Mouse (Mus musculus) erythroblast, embryonic 14.5 days (primary cell): Measurements from ENCODE around the gene Sbf1. TPM values are rescaled to one million over a fixed set of nuclear protein-coding genes. Genes with fewer than 3 reads are reported as not detected.

Experiments used
- H3K27me3 ChIP-seq: 2 replicates; pipeline ENCODE4 v1.6.1; 2012; ENCODE audit warnings: inconsistent platforms; ENCODE audit not compliant: control insufficient read depth
- H3K36me3 ChIP-seq: 2 replicates; pipeline ENCODE4 v1.6.1; 2012; ENCODE audit warnings: mild to moderate bottlenecking, inconsistent platforms; ENCODE audit not compliant: control insufficient read depth
- H3K4me1 ChIP-seq: 2 replicates; pipeline ENCODE4 v1.6.1; 2012; ENCODE audit warnings: inconsistent platforms; ENCODE audit not compliant: control insufficient read depth
- H3K4me3 ChIP-seq: replicated peaks from 2 replicates; pipeline ENCODE3; 2012; ENCODE audit warnings: moderate library complexity, mild to moderate bottlenecking, inconsistent platforms
- H3K9me3 ChIP-seq: 2 replicates; pipeline ENCODE4 v1.6.1; 2012; ENCODE audit warnings: low read length, inconsistent platforms, mixed read lengths; ENCODE audit not compliant: control insufficient read depth
- GATA1 ChIP-seq: IDR thresholded peaks from 2 replicates; pipeline ENCODE4 v1.6.1; 2012; ENCODE audit warnings: low read length, inconsistent platforms, mixed read lengths
- TAL1 ChIP-seq: IDR thresholded peaks from 3 replicates; pipeline ENCODE4 v1.6.1; 2012; ENCODE audit warnings: low read length, inconsistent platforms, mixed read lengths
- polyA plus RNA-seq: library from polyadenylated mRNA; stranded (reverse); fragments of >175 nt; gene quantifications from 2 replicates; pipeline ENCODE4 v1.2.3, GENCODE M21; 2012

The Sbf1 gene
- polyA plus RNA-seq, 1 experiment = 28.7 TPM

- H3K27me3 ChIP-seq = peaks cover 29% of the 10 kb centered on the region
- H3K4me3 ChIP-seq = peak overlapping the region; percentile 63
- no peaks in the 10 kb centered on the region for H3K9me3 ChIP-seq
- H3K4me1 ChIP-seq = peaks cover 25% of the 10 kb centered on the region
- no peak for TF ChIP-seq GATA1
- H3K36me3 ChIP-seq = no peaks in the 10 kb centered on the region
These were observed 8.5 kb upstream of the Sbf1 start for GRCm38 (mm10) chr15:89323656-89324055.

GRCm38 (mm10) chr15:89322670-89323522, 7.8 kb upstream of the Sbf1 start, which contains the start of gene Adm2:
TSS of gene Adm2 (plus strand) at chr15:89322720.
- Histone ChIP-seq H3K9me3 (no peaks in the 10 kb centered on the region), H3K36me3 (no peaks in the 10 kb centered on the region), H3K27me3 (peaks cover 29% of the 10 kb centered on the region), H3K4me3 (peak within 1 kb of the TSS; percentile 63), H3K4me1 (peaks cover 25% of the 10 kb centered on the region)
- TF ChIP-seq TAL1 = no peak
- TF ChIP-seq GATA1 = no peak

- H3K4me1 ChIP-seq = peaks cover 25% of the 10 kb centered on the region
- peak; percentile 28; the same call in 1 of the 2 replicates for TF ChIP-seq GATA1
- no peak for TF ChIP-seq TAL1
- no peaks in the 10 kb centered on the region for H3K9me3 ChIP-seq
- no peak overlapping the region for H3K4me3 ChIP-seq
- no peaks in the 10 kb centered on the region for H3K36me3 ChIP-seq
- peaks cover 27% of the 10 kb centered on the region for H3K27me3 ChIP-seq
These were observed 6.2 kb upstream of the Sbf1 start for GRCm38 (mm10) chr15:89321264-89321663.

DNA sequence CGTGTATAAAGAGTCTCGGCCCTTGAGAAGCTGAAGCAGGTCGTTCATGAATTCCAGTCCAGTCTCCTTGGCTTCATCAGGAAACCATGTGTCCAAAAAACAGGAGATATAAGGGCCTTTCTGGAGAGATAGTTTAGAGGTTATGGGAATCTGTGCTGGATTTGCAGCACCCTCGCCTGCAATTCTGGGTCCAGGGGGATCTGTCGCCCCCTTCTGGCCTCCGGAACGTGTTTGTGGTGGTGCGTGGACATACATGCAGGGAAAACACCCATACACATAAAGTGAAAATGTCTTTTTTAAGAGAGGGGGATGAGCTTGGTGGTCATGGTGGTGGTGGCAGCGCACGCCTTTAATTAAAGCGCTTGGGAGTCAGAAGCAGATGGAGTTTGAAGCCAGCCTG, 1.0 kb upstream of the Sbf1 start:
- no peaks in the 10 kb centered on the region for H3K9me3 ChIP-seq
- H3K4me1 ChIP-seq = peaks cover 50% of the 10 kb centered on the region
- H3K27me3 ChIP-seq = 0 out of 2 replicates have a peak, but pooled peaks cover 3% of the 10 kb centered on the region
- peaks cover 13% of the 10 kb centered on the region for H3K36me3 ChIP-seq
- peak overlapping the region; percentile 70 for H3K4me3 ChIP-seq
- no peak for TF ChIP-seq GATA1
- TF ChIP-seq TAL1 = no peak

DNA sequence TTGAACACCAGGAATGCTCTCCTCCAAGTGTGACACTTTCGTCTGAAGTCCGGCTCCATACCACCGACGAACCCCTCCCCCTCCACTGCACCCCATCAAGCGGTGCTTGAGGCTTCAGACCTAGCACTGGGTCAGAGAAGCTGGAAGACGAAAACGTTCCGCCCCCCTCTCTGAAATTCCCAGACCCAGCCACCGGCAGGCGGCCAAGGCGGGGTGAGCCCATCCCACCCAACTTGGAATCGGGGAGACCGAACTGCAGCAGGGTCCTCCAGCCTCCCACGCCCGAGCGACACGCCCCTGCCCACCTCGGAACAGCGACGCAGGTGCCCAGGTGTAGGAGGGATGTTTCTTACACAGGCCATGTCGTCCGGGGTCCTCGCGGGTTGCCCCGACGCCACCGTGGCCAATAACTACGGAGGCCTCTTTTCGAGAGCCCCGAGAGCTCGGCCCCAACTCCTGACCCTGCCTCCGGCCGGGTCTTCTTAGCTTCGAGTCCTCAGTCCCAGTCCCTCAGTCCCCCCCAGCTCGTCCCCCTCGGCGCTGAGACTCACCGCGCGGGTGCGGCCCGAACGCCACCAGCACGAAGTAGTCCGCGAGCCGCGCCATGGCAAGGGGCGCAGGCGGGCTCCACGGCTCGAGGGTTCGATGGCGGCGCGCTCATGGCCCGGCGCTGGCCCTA, 461 bp downstream of the Sbf1 start:
- H3K9me3 ChIP-seq = no peaks in the 10 kb centered on the region
- peaks cover 57% of the 10 kb centered on the region for H3K4me1 ChIP-seq
- H3K27me3 ChIP-seq = no peaks in the 10 kb centered on the region
- H3K4me3 ChIP-seq = peak overlapping the region; percentile 70
- TF ChIP-seq TAL1 = no peak
- TF ChIP-seq GATA1 = no peak
- H3K36me3 ChIP-seq = peaks cover 16% of the 10 kb centered on the region

- H3K27me3 ChIP-seq = no peaks in the 10 kb centered on the region
- H3K4me3 ChIP-seq = peak overlapping the region; percentile 70
- H3K4me1 ChIP-seq = peaks cover 62% of the 10 kb centered on the region
- TF ChIP-seq TAL1 (no peak), GATA1 (no peak)
- H3K36me3 ChIP-seq = peaks cover 16% of the 10 kb centered on the region
- H3K9me3 ChIP-seq = no peaks in the 10 kb centered on the region
These were observed 1.0 kb downstream of the Sbf1 start for GRCm38 (mm10) chr15:89314107-89314506.

- no peaks in the 10 kb centered on the region for H3K27me3 ChIP-seq
- peaks cover 68% of the 10 kb centered on the region for H3K4me1 ChIP-seq
- no peak for TF ChIP-seq GATA1
- TF ChIP-seq TAL1 = no peak
- peak overlapping the region; percentile 70 for H3K4me3 ChIP-seq
- H3K36me3 ChIP-seq = peaks cover 16% of the 10 kb centered on the region
- no peaks in the 10 kb centered on the region for H3K9me3 ChIP-seq
These were observed 1.8 kb downstream of the Sbf1 start for GRCm38 (mm10) chr15:89313359-89313758.

DNA sequence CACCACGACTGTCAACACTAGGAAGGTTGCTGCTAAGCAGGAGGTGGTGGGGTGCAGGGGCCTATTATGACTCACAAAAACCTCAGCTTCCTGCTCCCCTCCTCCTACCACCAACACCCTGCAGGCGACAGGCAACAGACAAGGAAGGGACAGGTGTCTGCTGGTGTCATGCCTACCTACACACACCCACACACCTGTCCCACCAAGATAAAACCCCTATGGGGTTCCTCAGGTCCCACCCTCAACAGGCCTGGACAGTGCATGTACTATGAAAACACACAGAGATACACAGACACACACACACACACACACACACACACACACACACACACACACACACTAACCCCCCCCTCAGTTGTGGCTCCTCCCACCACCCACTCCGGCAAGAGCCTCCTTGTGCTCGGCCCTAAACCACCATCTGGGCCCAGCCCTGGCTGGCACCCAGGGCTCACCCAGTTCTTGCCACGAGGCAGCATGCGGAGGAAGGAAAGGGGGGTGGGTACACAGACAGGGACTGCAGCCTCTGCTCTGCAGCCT, 5.1 kb downstream of the Sbf1 start:
- Histone ChIP-seq H3K36me3 (peaks cover 49% of the 10 kb centered on the region), H3K4me1 (peaks cover 65% of the 10 kb centered on the region), H3K4me3 (no peak overlapping the region), H3K9me3 (no peaks in the 10 kb centered on the region), H3K27me3 (no peaks in the 10 kb centered on the region)
- TF ChIP-seq TAL1 (no peak), GATA1 (no peak)
